Mouse (Mus musculus) cerebellum, postnatal 14 days (tissue): Measurements from ENCODE around the gene Rnpepl1.
A peak's percentile ranks its signal among the peaks of the same experiment; 100 is the strongest.

ENCODE experiments used
- DNase-seq, 2 experiments: peaks; one replicate each; pipeline ENCODE4 v3.0.0; 2021; ENCODE audit warnings: mixed read lengths in 2 of 2

Gene Rnpepl1

GRCm38 (mm10) chr1:92907632-92908360 lies 2.8 kb upstream of the Rnpepl1 start:
- DNase-seq = no peak

GRCm38 (mm10) chr1:92908664-92909063 lies 1.9 kb upstream of the Rnpepl1 start:
- no peak for DNase-seq

- DNase-seq = peak; percentile 36 to 44
These were observed 1.5 kb upstream of the Rnpepl1 start for GRCm38 (mm10) chr1:92909068-92909467.

GRCm38 (mm10) chr1:92910925-92911720 lies 540 bp downstream of the Rnpepl1 start:
- peak; percentile 89 to 90 for DNase-seq

GRCm38 (mm10) chr1:92911721-92912138 lies 1.1 kb downstream of the Rnpepl1 start:
- DNase-seq = no peak

GRCm38 (mm10) chr1:92912286-92912685 lies 1.7 kb downstream of the Rnpepl1 start:
- DNase-seq = no peak

GRCm38 (mm10) chr1:92914239-92914638 lies 3.7 kb downstream of the Rnpepl1 start:
- DNase-seq = no peak

- DNase-seq = no peak
These were observed 4.4 kb downstream of the Rnpepl1 start for GRCm38 (mm10) chr1:92914993-92915392.

- no peak for DNase-seq
These were observed 6.1 kb downstream of the Rnpepl1 start for GRCm38 (mm10) chr1:92916725-92917124.

GRCm38 (mm10) chr1:92919151-92919550 lies 8.6 kb downstream of the Rnpepl1 start:
- DNase-seq = no peak

GRCm38 (mm10) chr1:92919775-92920174 lies 9.2 kb downstream of the Rnpepl1 start:
- DNase-seq = peak in 1 of 2 experiments; percentile 42

GRCm38 (mm10) chr1:92920474-92921200 lies 10.1 kb downstream of the Rnpepl1 start:
- no peak for DNase-seq

GRCm38 (mm10) chr1:92921496-92921895 lies 10.9 kb downstream of the Rnpepl1 start:
- no peak for DNase-seq

GRCm38 (mm10) chr1:92930171-92930706 lies 19.7 kb downstream of the Rnpepl1 start:
- no peak for DNase-seq

- DNase-seq = no peak
These were observed 23.0 kb downstream of the Rnpepl1 start for GRCm38 (mm10) chr1:92933611-92934010.

- DNase-seq = peak; percentile 93 to 94
These were observed 23.7 kb downstream of the Rnpepl1 start, which contains the start of gene Capn10 for GRCm38 (mm10) chr1:92934182-92934827. Gene Capn10, plus strand, starts transcription at chr1:92934376.

GRCm38 (mm10) chr1:92935054-92935962 lies 24.7 kb downstream of the Rnpepl1 start:
- peak; percentile 69 to 82 for DNase-seq

GRCm38 (mm10) chr1:92935977-92936376 lies 25.4 kb downstream of the Rnpepl1 start:
- DNase-seq = no peak

- no peak for DNase-seq
These were observed 25.9 kb downstream of the Rnpepl1 start for GRCm38 (mm10) chr1:92936467-92936866.

- no peak for DNase-seq
These were observed 27.2 kb downstream of the Rnpepl1 start for GRCm38 (mm10) chr1:92937797-92938196.

GRCm38 (mm10) chr1:92939746-92940145 lies 29.2 kb downstream of the Rnpepl1 start:
- DNase-seq = no peak
